Mouse (Mus musculus): ENCODE measurements around the gene Syt16. TPM values are rescaled to one million over a fixed set of nuclear protein-coding genes. Genes with fewer than 3 reads are reported as not detected.

Syt16 gene
- 0.07 and 0.17 TPM in 2 replicates for polyA plus RNA-seq (2016; fragmentation: Nextera tagmentation; extraction: Ambion mirVana)

- no peak for ATAC-seq
- no peak within 1 kb of the TSS for H3K27ac ChIP-seq
- no peaks in the 10 kb centered on the region for H3K36me3 ChIP-seq
- peak within 1 kb of the TSS; percentile 49 for H3K4me3 ChIP-seq
- no peaks in the 10 kb centered on the region for H3K9me3 ChIP-seq (replicated peaks)
- no peak within 1 kb of the TSS for H3K9ac ChIP-seq
- H3K4me2 ChIP-seq, result peak within 1 kb of the TSS; percentile 62
- H3K4me1 ChIP-seq, result no peaks in the 10 kb centered on the region
- peaks cover 59% of the 10 kb centered on the region for H3K27me3 ChIP-seq (replicated peaks)
- WGBS (ENCODE audit: insufficient replicate concordance), result 4% methylated on average over 65 of the region's 67 CpGs
Measured at GRCm38 (mm10) chr12:73997297-73998127, at the start of gene Syt16. Gene Syt16, plus strand, starts transcription at chr12:73997661.

- H3K27ac ChIP-seq, result no peak overlapping the region
- H3K36me3 ChIP-seq, result peaks cover 23% of the 10 kb centered on the region
- H3K9me3 ChIP-seq (replicated peaks), result no peaks in the 10 kb centered on the region
- H3K4me2 ChIP-seq, result peak overlapping the region; percentile 68; the same call in 1 of the 2 replicates
- WGBS (ENCODE audit: insufficient replicate concordance), result 87% methylated on average over 4 of the region's 4 CpGs
- H3K4me1 ChIP-seq, result peaks cover 23% of the 10 kb centered on the region
- H3K9ac ChIP-seq, result no peak overlapping the region
- H3K4me3 ChIP-seq, result no peak overlapping the region
- ATAC-seq, result no peak
- no peaks in the 10 kb centered on the region for H3K27me3 ChIP-seq (replicated peaks)
Measured at GRCm38 (mm10) chr12:73948415-73948814, 49.0 kb upstream of the Syt16 start.

- peak overlapping the region; percentile 68 for H3K4me2 ChIP-seq
- H3K4me3 ChIP-seq, result peak overlapping the region; percentile 46
- no peaks in the 10 kb centered on the region for H3K9me3 ChIP-seq (replicated peaks)
- peaks cover 14% of the 10 kb centered on the region for H3K36me3 ChIP-seq
- peaks cover 34% of the 10 kb centered on the region for H3K4me1 ChIP-seq
- H3K9ac ChIP-seq, result peak overlapping the region; percentile 54
- H3K27me3 ChIP-seq (replicated peaks), result no peaks in the 10 kb centered on the region
- 15% methylated on average over 46 of the region's 46 CpGs for WGBS (ENCODE audit: insufficient replicate concordance)
- H3K27ac ChIP-seq, result no peak overlapping the region
- peak; percentile 64 for ATAC-seq
Measured at GRCm38 (mm10) chr12:73949318-73950058, 48.0 kb upstream of the Syt16 start.

- H3K4me2 ChIP-seq, result peak overlapping the region; percentile 74
- no peaks in the 10 kb centered on the region for H3K9me3 ChIP-seq (replicated peaks)
- peak overlapping the region; percentile 55 for H3K4me3 ChIP-seq
- H3K27me3 ChIP-seq (replicated peaks), result no peaks in the 10 kb centered on the region
- 10% methylated on average over 15 of the region's 15 CpGs for WGBS (ENCODE audit: insufficient replicate concordance)
- H3K36me3 ChIP-seq, result 0 out of 2 replicates have a peak, but pooled peaks cover under 1% of the 10 kb centered on the region
- no peak overlapping the region for H3K27ac ChIP-seq
- peaks cover 38% of the 10 kb centered on the region for H3K4me1 ChIP-seq
- peak overlapping the region; percentile 48 for H3K9ac ChIP-seq
- peak; percentile 38 for ATAC-seq
Measured at GRCm38 (mm10) chr12:73952879-73953278, 44.6 kb upstream of the Syt16 start.

- no peaks in the 10 kb centered on the region for H3K9me3 ChIP-seq (replicated peaks)
- no peaks in the 10 kb centered on the region for H3K36me3 ChIP-seq
- peak; percentile 76 for ATAC-seq
- WGBS (ENCODE audit: insufficient replicate concordance), result 18% methylated on average over 14 of the region's 14 CpGs
- peak overlapping the region; percentile 74 for H3K4me2 ChIP-seq
- peaks cover 36% of the 10 kb centered on the region for H3K4me1 ChIP-seq
- H3K4me3 ChIP-seq, result peak overlapping the region; percentile 55
- peak overlapping the region; percentile 22; the same call in 1 of the 2 replicates for H3K27ac ChIP-seq
- H3K9ac ChIP-seq, result peak overlapping the region; percentile 48
- H3K27me3 ChIP-seq (replicated peaks), result no peaks in the 10 kb centered on the region
Measured at GRCm38 (mm10) chr12:73953420-73954186, 43.9 kb upstream of the Syt16 start.

GRCm38 (mm10) chr12:73954785-73955184, 42.7 kb upstream of the Syt16 start:
- no peak overlapping the region for H3K4me3 ChIP-seq
- H3K9ac ChIP-seq, result no peak overlapping the region
- H3K27me3 ChIP-seq (replicated peaks), result no peaks in the 10 kb centered on the region
- peaks cover 24% of the 10 kb centered on the region for H3K4me1 ChIP-seq
- ATAC-seq, result no peak
- no peak overlapping the region for H3K4me2 ChIP-seq
- no peaks in the 10 kb centered on the region for H3K36me3 ChIP-seq
- WGBS (ENCODE audit: insufficient replicate concordance), result 53% methylated on average over 5 of the region's 5 CpGs
- H3K27ac ChIP-seq, result no peak overlapping the region
- H3K9me3 ChIP-seq (replicated peaks), result no peaks in the 10 kb centered on the region

GRCm38 (mm10) chr12:73957676-73958075, 39.8 kb upstream of the Syt16 start:
- Histone ChIP-seq H3K4me1 (peaks cover 21% of the 10 kb centered on the region), H3K27me3 (replicated peaks) (no peaks in the 10 kb centered on the region), H3K27ac (no peak overlapping the region), H3K9me3 (replicated peaks) (no peaks in the 10 kb centered on the region), H3K36me3 (no peaks in the 10 kb centered on the region), H3K4me2 (no peak overlapping the region), H3K9ac (no peak overlapping the region), H3K4me3 (no peak overlapping the region)
- no peak for ATAC-seq
- 81% methylated on average over 3 of the region's 3 CpGs for WGBS (ENCODE audit: insufficient replicate concordance)

- Histone ChIP-seq H3K9me3 (replicated peaks) (no peaks in the 10 kb centered on the region), H3K36me3 (no peaks in the 10 kb centered on the region), H3K4me1 (peaks cover 15% of the 10 kb centered on the region), H3K4me3 (no peak overlapping the region), H3K27ac (no peak overlapping the region), H3K4me2 (no peak overlapping the region), H3K27me3 (replicated peaks) (no peaks in the 10 kb centered on the region), H3K9ac (no peak overlapping the region)
- no peak for ATAC-seq
- 64% methylated on average over 2 of the region's 2 CpGs for WGBS (ENCODE audit: insufficient replicate concordance)
Measured at GRCm38 (mm10) chr12:73958830-73959229, 38.6 kb upstream of the Syt16 start.

- Histone ChIP-seq H3K36me3 (peaks cover 21% of the 10 kb centered on the region), H3K4me1 (peaks cover 17% of the 10 kb centered on the region), H3K4me2 (peak within 1 kb of the TSS; percentile 91), H3K4me3 (peak within 1 kb of the TSS; percentile 84), H3K9ac (peak within 1 kb of the TSS; percentile 81), H3K27ac (peak within 1 kb of the TSS; percentile 69; the same call in 1 of the 2 replicates), H3K9me3 (replicated peaks) (no peaks in the 10 kb centered on the region), H3K27me3 (replicated peaks) (no peaks in the 10 kb centered on the region)
- peak; percentile 100 for ATAC-seq
- 1% methylated on average over 60 of the region's 60 CpGs for WGBS (ENCODE audit: insufficient replicate concordance)
Measured at GRCm38 (mm10) chr12:73964291-73965281, 32.9 kb upstream of the Syt16 start, which contains the start of gene Snapc1. Gene Snapc1, plus strand, starts transcription at chr12:73964481.

GRCm38 (mm10) chr12:73969142-73969541, 28.3 kb upstream of the Syt16 start:
- Histone ChIP-seq H3K27ac (no peak overlapping the region), H3K27me3 (replicated peaks) (no peaks in the 10 kb centered on the region), H3K36me3 (peaks cover 57% of the 10 kb centered on the region), H3K4me2 (no peak overlapping the region), H3K4me1 (peaks cover 13% of the 10 kb centered on the region), H3K4me3 (no peak overlapping the region), H3K9me3 (replicated peaks) (0 out of 2 replicates have a peak, but pooled peaks cover 4% of the 10 kb centered on the region), H3K9ac (no peak overlapping the region)
- no peak for ATAC-seq
- WGBS (ENCODE audit: insufficient replicate concordance), result 89% methylated on average over 8 of the region's 8 CpGs
